ENCODE assay signal across 9 mouse cellular contexts in the genomic region with DNA sequence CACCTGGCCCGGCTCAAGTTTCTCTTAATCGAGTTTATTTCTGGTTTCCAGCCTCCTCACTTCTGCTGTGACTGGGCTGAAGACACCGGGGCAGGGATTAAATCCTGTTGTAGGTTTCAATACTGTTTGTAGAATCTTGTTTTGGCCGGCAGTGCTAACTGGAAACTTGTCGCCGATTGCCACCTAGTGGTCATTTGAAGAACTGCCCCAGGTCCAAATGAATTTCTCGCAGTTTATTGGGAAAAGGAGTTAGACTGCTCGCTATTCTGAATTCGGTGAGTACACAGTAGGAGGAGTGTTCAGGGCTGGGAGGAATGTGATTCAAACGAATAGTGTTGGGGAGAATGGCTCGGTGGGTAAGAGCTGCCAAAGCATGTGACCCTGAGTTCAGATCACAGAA. TPM values are rescaled to one million over a fixed set of nuclear protein-coding genes. Genes with fewer than 3 reads are reported as not detected.
DNase-seq lines count a peak whose midpoint lies in the region; ATAC-seq and TF ChIP-seq lines count a peak whose summit lies in the region.
"Had no signal": no experiment of that assay in that cellular context is flagged by ENCODE, and none has a peak within 500 bp of the region (broad histone marks: within the 10 kb centered on the region; RNA-seq: fewer than 3 reads in every experiment).

No protein-coding gene starts in this region.

- H3K27ac ChIP-seq in embryonic facial prominence, embryonic 13.5 days: peak overlapping the region; percentile 57; the same call in 1 of the 2 replicates
- H3K27ac ChIP-seq in heart, embryonic 10.5 days: 0 out of 2 replicates have a peak overlapping the region, but pooled peaks have one; percentile 25
- peak overlapping the region; percentile 49 for H3K27ac ChIP-seq in liver, postnatal 0 days (ENCODE audit: low read depth)

- H3K4me1 ChIP-seq in embryonic facial prominence, embryonic 13.5 days: peaks cover 4% of the 10 kb centered on the region
- H3K4me1 ChIP-seq in heart, embryonic 10.5 days: peaks cover 9% of the 10 kb centered on the region
- peaks cover 28% of the 10 kb centered on the region for H3K4me1 ChIP-seq in liver, postnatal 0 days (ENCODE audit: insufficient read depth)

- DNase-seq in CD4-positive, CD25-positive, alpha-beta regulatory T cell, adult 2 months (ENCODE audit: low read depth, low spot score): peak; percentile 88
- DNase-seq in adrenal gland, postnatal 36 days: peak; percentile 77 to 80
- peak; percentile 89 for DNase-seq in heart, embryonic 10.5 days (ENCODE audit: low spot score)
- peak; percentile 55 for DNase-seq in large intestine, adult 2 months (ENCODE audit: low read depth, low spot score)
- DNase-seq in liver, postnatal 0 days: peak; percentile 85
- DNase-seq in thymus, adult 18-20 months: peak; percentile 39 to 53

- peak; percentile 96 for TF ChIP-seq CTCF in liver, postnatal 0 days (IDR thresholded peaks at IDR 0.05; ENCODE audit: low read depth)

- H3K9me3 ChIP-seq in embryonic facial prominence, embryonic 13.5 days: no peaks in the 10 kb centered on the region
- H3K9me3 ChIP-seq in heart, embryonic 10.5 days: no peaks in the 10 kb centered on the region
- no peaks in the 10 kb centered on the region for H3K9me3 ChIP-seq in liver, postnatal 0 days (ENCODE audit: low read length)

- peak; percentile 48; the same call in 1 of the 2 replicates for ATAC-seq in embryonic facial prominence, embryonic 13.5 days (ENCODE audit: insufficient number of reproducible peaks, insufficient read depth, low FRiP score, low TSS enrichment, low read depth)
- no peak for ATAC-seq in liver, postnatal 0 days
- peak; percentile 31 for ATAC-seq in neutrophil, adult 5-6 weeks (ENCODE audit: extremely low read depth, insufficient number of reproducible peaks, low FRiP score, poor library complexity, severe bottlenecking)

- 0 out of 2 replicates have a peak overlapping the region, but pooled peaks have one; percentile 11 for H3K4me2 ChIP-seq in embryonic facial prominence, embryonic 13.5 days
- H3K4me2 ChIP-seq in liver, postnatal 0 days (ENCODE audit: low read depth, low read length): no peak overlapping the region

- no peak overlapping the region for H3K9ac ChIP-seq in embryonic facial prominence, embryonic 13.5 days
- H3K9ac ChIP-seq in liver, postnatal 0 days (replicated peaks): no peak overlapping the region

- no peaks in the 10 kb centered on the region for H3K27me3 ChIP-seq in embryonic facial prominence, embryonic 13.5 days
- no peaks in the 10 kb centered on the region for H3K27me3 ChIP-seq in heart, embryonic 10.5 days (ENCODE audit: insufficient read depth, poor library complexity, severe bottlenecking)
- H3K27me3 ChIP-seq in liver, postnatal 0 days (ENCODE audit: insufficient read depth, low read length): no peaks in the 10 kb centered on the region

- no peaks in the 10 kb centered on the region for H3K36me3 ChIP-seq in embryonic facial prominence, embryonic 13.5 days
- H3K36me3 ChIP-seq in heart, embryonic 10.5 days: no peaks in the 10 kb centered on the region
- no peaks in the 10 kb centered on the region for H3K36me3 ChIP-seq in liver, postnatal 0 days (replicated peaks; ENCODE audit: insufficient read depth, low read length)

- no peak overlapping the region for H3K4me3 ChIP-seq in embryonic facial prominence, embryonic 13.5 days
- H3K4me3 ChIP-seq in heart, embryonic 10.5 days: no peak overlapping the region
- no peak overlapping the region for H3K4me3 ChIP-seq in liver, postnatal 0 days (ENCODE audit: low read depth, low read length)

- no peak for TF ChIP-seq EP300 in liver, postnatal 0 days (IDR thresholded peaks at IDR 0.05; ENCODE audit: low read depth)

- WGBS in embryonic facial prominence, embryonic 13.5 days: 1% methylated on average over 11 of the region's 11 CpGs
- 3% methylated on average over 11 of the region's 11 CpGs for WGBS in heart, embryonic 10.5 days
- 2% methylated on average over 11 of the region's 11 CpGs for WGBS in large intestine, adult 2 months
- 2% methylated on average over 11 of the region's 11 CpGs for WGBS in liver, postnatal 0 days (ENCODE audit: insufficient replicate concordance)

RNA-seq across cellular contexts. Expression of gene Pim1, which starts 23.9 kb away (rescaled TPM):
- total RNA-seq in adrenal gland, postnatal 36 days (2021): 100 to 1,000 TPM; 162 to 206 TPM
- 16.1 and 17.4 TPM in 2 replicates for polyA plus RNA-seq in embryonic facial prominence, embryonic 13.5 days (2015; fragmentation: Nextera tagmentation; extraction: Ambion mirVana)
- polyA plus RNA-seq in heart, embryonic 10.5 days (2016; fragmentation: Nextera tagmentation; extraction: Ambion mirVana): 28.7 and 31.4 TPM in 2 replicates
- polyA plus RNA-seq in large intestine, adult 2 months (2012; rRNA removed): 47.7 and 66.8 TPM in 2 replicates
- 35.6 and 57.1 TPM in 2 replicates for polyA plus RNA-seq in liver, postnatal 0 days (2015; fragmentation: Nextera tagmentation; extraction: Ambion mirVana)
- total RNA-seq in neutrophil, adult 5-6 weeks (2017): 632 and 640 TPM in 2 replicates

RNA-seq across cellular contexts. Expression of gene Gm17657, which starts 35.0 kb away (rescaled TPM):
- not detected for total RNA-seq in adrenal gland, postnatal 36 days (2021)
- not detected in 2 replicates for polyA plus RNA-seq in embryonic facial prominence, embryonic 13.5 days (2015; fragmentation: Nextera tagmentation; extraction: Ambion mirVana)
- not detected in 2 replicates for polyA plus RNA-seq in heart, embryonic 10.5 days (2016; fragmentation: Nextera tagmentation; extraction: Ambion mirVana)
- polyA plus RNA-seq in large intestine, adult 2 months (2012; rRNA removed): not detected in 2 replicates
- polyA plus RNA-seq in liver, postnatal 0 days (2015; fragmentation: Nextera tagmentation; extraction: Ambion mirVana): not detected in 2 replicates
- not detected in 2 replicates for total RNA-seq in neutrophil, adult 5-6 weeks (2017)
- polyA plus RNA-seq: gonadal fat pad, adult 2 months had no signal

RNA-seq across cellular contexts. Expression of gene Tbc1d22b, which starts 35.1 kb away (rescaled TPM):
- 10 to 100 TPM; 24.6 to 28.3 TPM for total RNA-seq in adrenal gland, postnatal 36 days (2021)
- polyA plus RNA-seq in embryonic facial prominence, embryonic 13.5 days (2015; fragmentation: Nextera tagmentation; extraction: Ambion mirVana): 14.8 and 16.4 TPM in 2 replicates
- polyA plus RNA-seq in heart, embryonic 10.5 days (2016; fragmentation: Nextera tagmentation; extraction: Ambion mirVana): 13.6 and 14.4 TPM in 2 replicates
- 17.2 and 21.8 TPM in 2 replicates for polyA plus RNA-seq in large intestine, adult 2 months (2012; rRNA removed)
- 1.9 and 2.1 TPM in 2 replicates for polyA plus RNA-seq in liver, postnatal 0 days (2015; fragmentation: Nextera tagmentation; extraction: Ambion mirVana)
- total RNA-seq in neutrophil, adult 5-6 weeks (2017): 9.8 and 9.9 TPM in 2 replicates

RNA-seq across cellular contexts. Expression of gene Tmem217, which starts 37.8 kb away (rescaled TPM):
- total RNA-seq in adrenal gland, postnatal 36 days (2021): not detected
- polyA plus RNA-seq in embryonic facial prominence, embryonic 13.5 days (2015; fragmentation: Nextera tagmentation; extraction: Ambion mirVana): 1.8 and 2.3 TPM in 2 replicates
- 1.3 and 1.5 TPM in 2 replicates for polyA plus RNA-seq in heart, embryonic 10.5 days (2016; fragmentation: Nextera tagmentation; extraction: Ambion mirVana)
- not detected in 2 replicates for polyA plus RNA-seq in large intestine, adult 2 months (2012; rRNA removed)
- not detected in 2 replicates for polyA plus RNA-seq in liver, postnatal 0 days (2015; fragmentation: Nextera tagmentation; extraction: Ambion mirVana)
- total RNA-seq in neutrophil, adult 5-6 weeks (2017): not detected in 2 replicates
